Mouse (Mus musculus) left cerebral cortex, adult 18-20 months (tissue): Measurements from ENCODE around the gene Rbpms2. TPM values are rescaled to one million over a fixed set of nuclear protein-coding genes. Genes with fewer than 3 reads are reported as not detected.
A peak's percentile ranks its signal among the peaks of the same experiment; 100 is the strongest.

ENCODE experiments used
- DNase-seq, 2 experiments: peaks; one replicate each; pipeline ENCODE4 v3.0.0; 2021 to 2022; ENCODE audit warnings: low spot score in 2 of 2, mixed read lengths in 1 of 2
- long read RNA-seq, 2 experiments: library from polyadenylated mRNA; stranded (forward); transcript quantifications; one replicate each; pipeline ENCODE4 v2.0.0; 2021
- total RNA-seq, 2 experiments: library from RNA; stranded (reverse); gene quantifications; 2 replicates each; pipeline ENCODE4 v1.2.3; 2021

Rbpms2 gene
- 1 to 10 TPM; 3.0 to 3.6 TPM for total RNA-seq
- long read RNA-seq, experiment 1, partial matches to known transcripts, result 0 of 3 reads
- long read RNA-seq, experiment 1, other reads (novel, unspliced or antisense), result 3 of 3 reads
- long read RNA-seq, experiment 2, transcript Rbpms2-201 (8 exons, 1,987 nt), result major isoform, 7 of 9 reads
- long read RNA-seq, experiment 2, partial matches to known transcripts, result 0 of 9 reads
- long read RNA-seq, experiment 2, other reads (novel, unspliced or antisense), result 1 of 9 reads

GRCm38 (mm10) chr9:65629025-65629766 is at the start of gene Rbpms2:
Gene Rbpms2 (plus strand): TSS chr9:65629648.
- DNase-seq, result no peak

- DNase-seq, result peak; percentile 72 to 81
These were observed 49.6 kb upstream of the Rbpms2 start, which contains the start of gene Plekho2 for GRCm38 (mm10) chr9:65579781-65580371. Gene Plekho2 (minus strand): TSS chr9:65580040.

- DNase-seq, result peak; percentile 55 to 66
These were observed 48.8 kb upstream of the Rbpms2 start for GRCm38 (mm10) chr9:65580401-65581256.

GRCm38 (mm10) chr9:65583045-65583444 is 46.4 kb upstream of the Rbpms2 start:
- DNase-seq, result no peak

GRCm38 (mm10) chr9:65586406-65587269 is 42.8 kb upstream of the Rbpms2 start, which contains the start of gene Pif1:
Gene Pif1 (plus strand): TSS chr9:65587160.
- DNase-seq, result peak; percentile 61 to 64

GRCm38 (mm10) chr9:65587270-65587572 is 42.2 kb upstream of the Rbpms2 start:
- DNase-seq, result no peak

- DNase-seq, result peak in 1 of 2 experiments; percentile 24
These were observed 41.7 kb upstream of the Rbpms2 start for GRCm38 (mm10) chr9:65587573-65588358.

- no peak for DNase-seq
These were observed 40.4 kb upstream of the Rbpms2 start for GRCm38 (mm10) chr9:65589091-65589490.

- no peak for DNase-seq
These were observed 36.7 kb upstream of the Rbpms2 start for GRCm38 (mm10) chr9:65592721-65593120.

GRCm38 (mm10) chr9:65593596-65593995 is 35.9 kb upstream of the Rbpms2 start:
- no peak for DNase-seq

- DNase-seq, result peak in 1 of 2 experiments; percentile 45
These were observed 30.6 kb upstream of the Rbpms2 start for GRCm38 (mm10) chr9:65598765-65599249.

- DNase-seq, result no peak
These were observed 28.5 kb upstream of the Rbpms2 start for GRCm38 (mm10) chr9:65600951-65601350.

GRCm38 (mm10) chr9:65603401-65604102 is 25.9 kb upstream of the Rbpms2 start:
- peak in 1 of 2 experiments; percentile 26 for DNase-seq

GRCm38 (mm10) chr9:65605471-65606136 is 23.8 kb upstream of the Rbpms2 start:
- DNase-seq, result peak; percentile 42 to 51

- DNase-seq, result no peak
These were observed 22.9 kb upstream of the Rbpms2 start for GRCm38 (mm10) chr9:65606321-65607109.

GRCm38 (mm10) chr9:65607120-65607519 is 22.3 kb upstream of the Rbpms2 start:
- no peak for DNase-seq

GRCm38 (mm10) chr9:65611969-65612486 is 17.4 kb upstream of the Rbpms2 start:
- no peak for DNase-seq
